Mouse (Mus musculus): ENCODE results near the gene Rhoc. TPM values are rescaled to one million over a fixed set of nuclear protein-coding genes. Genes with fewer than 3 reads are reported as not detected.

The Rhoc gene
- polyA plus RNA-seq, 1 experiment from 2014 or later = 145 TPM

DNA sequence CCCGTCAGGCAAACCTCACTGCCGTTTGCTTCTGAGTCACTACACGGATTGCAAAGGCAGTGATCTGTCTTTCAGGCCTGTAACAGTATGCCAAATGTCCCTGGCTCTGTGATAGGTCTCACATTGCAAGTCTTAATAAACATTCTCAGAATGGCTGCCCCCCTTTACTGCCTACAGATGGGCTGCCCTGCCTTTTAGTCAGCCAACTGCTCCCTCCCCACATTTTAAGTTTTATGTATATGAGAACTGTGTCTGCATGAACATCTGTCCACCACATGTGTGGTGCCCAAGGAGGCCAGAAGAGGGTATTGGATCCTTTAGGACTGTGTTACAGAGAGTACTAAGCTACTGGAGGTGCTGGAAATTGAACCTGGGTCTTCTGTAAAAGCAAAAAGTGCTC, 17.3 kb upstream of the Rhoc start:
- 39% methylated on average over 3 of the region's 3 CpGs for WGBS
- peak overlapping the region; percentile 44 for H3K27ac ChIP-seq
- peaks cover 56% of the 10 kb centered on the region for H3K4me1 ChIP-seq
- DNase-seq (ENCODE audit: low spot score) = peak; percentile 65
- no peaks in the 10 kb centered on the region for H3K36me3 ChIP-seq
- peaks cover 12% of the 10 kb centered on the region for H3K27me3 ChIP-seq (ENCODE audit: low read depth, poor library complexity, severe bottlenecking)
- no peak overlapping the region for H3K4me3 ChIP-seq
- H3K9me3 ChIP-seq (replicated peaks) = no peaks in the 10 kb centered on the region

DNA sequence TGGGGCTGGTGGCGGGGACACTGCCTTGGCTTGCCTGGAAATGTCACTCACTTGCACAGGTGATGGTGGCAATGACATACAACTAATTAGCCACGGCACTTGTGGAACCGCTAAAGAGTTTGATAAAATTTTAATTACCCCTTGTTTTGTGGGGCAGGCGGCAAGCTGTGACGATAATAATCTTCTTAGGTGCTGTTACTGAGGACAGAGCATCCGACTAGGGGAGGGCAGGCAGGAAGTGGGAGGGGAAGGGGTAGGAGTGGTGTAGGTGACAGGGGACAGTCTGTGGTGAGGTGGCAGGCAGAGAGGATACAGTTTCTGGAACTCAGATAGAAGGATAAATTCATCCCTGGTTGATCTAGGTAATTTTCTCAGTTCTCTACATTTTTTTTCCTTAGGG, 16.7 kb upstream of the Rhoc start:
- H3K27ac ChIP-seq = peak overlapping the region; percentile 44

DNA sequence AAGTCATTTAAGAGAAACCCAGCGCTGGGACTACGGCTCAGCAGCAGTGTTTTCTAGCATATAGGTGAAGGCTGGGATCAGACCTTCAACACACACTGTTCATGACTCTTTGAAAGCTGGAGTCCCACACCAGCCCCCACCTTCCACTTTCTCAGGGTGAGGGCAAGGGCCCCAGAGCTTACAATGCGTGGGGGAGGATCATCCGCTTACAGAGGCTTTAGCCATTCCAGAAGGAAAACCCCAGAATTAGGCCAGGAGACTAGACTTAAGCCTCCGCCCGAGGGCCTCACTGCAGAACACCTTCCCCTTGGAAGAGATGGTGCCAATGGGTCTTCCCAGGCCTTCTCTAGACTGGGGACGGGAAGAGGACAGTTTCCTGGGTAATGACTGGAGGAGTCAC, 14.9 kb upstream of the Rhoc start:
- peaks cover 36% of the 10 kb centered on the region for H3K27me3 ChIP-seq (ENCODE audit: low read depth, poor library complexity, severe bottlenecking)
- 80% methylated on average over 7 of the region's 7 CpGs for WGBS
- no peaks in the 10 kb centered on the region for H3K36me3 ChIP-seq
- H3K4me3 ChIP-seq = no peak overlapping the region
- H3K27ac ChIP-seq = peak overlapping the region; percentile 73; the same call in 1 of the 2 replicates
- H3K9me3 ChIP-seq (replicated peaks) = no peaks in the 10 kb centered on the region
- DNase-seq (ENCODE audit: low spot score) = peak; percentile 17
- peaks cover 71% of the 10 kb centered on the region for H3K4me1 ChIP-seq

More for the DNA sequence above, 16.7 kb upstream of the Rhoc start:
- Histone ChIP-seq H3K9me3 (replicated peaks) (no peaks in the 10 kb centered on the region), H3K4me1 (peaks cover 62% of the 10 kb centered on the region), H3K27me3 (ENCODE audit: low read depth, poor library complexity, severe bottlenecking) (peaks cover 17% of the 10 kb centered on the region), H3K4me3 (no peak overlapping the region), H3K36me3 (no peaks in the 10 kb centered on the region)
- 34% methylated on average over 6 of the region's 6 CpGs for WGBS
- no peak for DNase-seq (ENCODE audit: low spot score)

DNA sequence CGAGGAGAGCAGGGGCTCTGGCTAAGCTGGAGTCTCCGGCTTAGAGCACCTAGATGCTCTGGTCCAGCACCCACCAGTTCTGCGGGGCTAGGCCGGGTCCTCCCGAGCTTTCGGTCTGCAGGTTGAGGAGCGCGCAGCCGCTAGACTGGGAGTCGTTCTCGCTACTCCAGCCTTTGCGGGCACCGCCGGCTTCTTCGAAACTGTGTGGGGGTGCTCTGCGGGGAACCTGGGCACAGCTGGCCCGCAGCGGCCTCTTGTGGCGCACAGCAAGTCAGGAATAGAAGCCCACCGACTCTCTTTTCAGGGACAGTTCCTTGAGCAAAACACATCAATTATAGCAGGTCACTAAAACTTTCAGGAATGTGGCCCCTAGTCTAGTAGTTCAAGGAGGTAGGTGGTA, 10.8 kb upstream of the Rhoc start:
- DNase-seq (ENCODE audit: low spot score) = peak; percentile 79
- peaks cover 54% of the 10 kb centered on the region for H3K4me1 ChIP-seq
- WGBS = under 1% methylated on average over 20 of the region's 20 CpGs
- H3K27me3 ChIP-seq (ENCODE audit: low read depth, poor library complexity, severe bottlenecking) = peaks cover 75% of the 10 kb centered on the region
- peak overlapping the region; percentile 53 for H3K4me3 ChIP-seq
- peak overlapping the region; percentile 65 for H3K27ac ChIP-seq
- no peaks in the 10 kb centered on the region for H3K9me3 ChIP-seq (replicated peaks)
- H3K36me3 ChIP-seq = no peaks in the 10 kb centered on the region

DNA sequence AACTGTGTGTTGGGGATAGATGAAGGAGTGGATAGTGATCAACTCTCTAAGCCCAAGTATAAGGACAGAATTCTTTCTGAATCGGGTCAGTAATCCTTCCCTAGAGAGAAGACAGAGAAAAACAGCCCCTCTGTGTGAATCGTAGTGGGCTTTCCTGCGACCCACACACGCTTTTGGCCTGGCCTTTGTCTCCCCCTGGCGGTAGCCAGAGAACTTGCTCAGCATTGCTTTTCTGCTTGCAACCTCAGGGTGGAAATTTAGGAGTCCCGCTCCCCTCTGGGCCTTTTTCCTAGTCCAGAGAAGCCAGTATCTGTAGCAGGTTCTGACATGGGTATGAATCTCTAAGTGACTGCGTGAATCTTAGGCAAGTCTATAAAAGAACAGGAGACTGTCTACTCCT, 8.2 kb upstream of the Rhoc start:
- peak; percentile 87 for DNase-seq (ENCODE audit: low spot score)
- 1% methylated on average over 7 of the region's 7 CpGs for WGBS
- Histone ChIP-seq H3K9me3 (replicated peaks) (no peaks in the 10 kb centered on the region), H3K27me3 (ENCODE audit: low read depth, poor library complexity, severe bottlenecking) (peaks cover 95% of the 10 kb centered on the region), H3K4me1 (peaks cover 52% of the 10 kb centered on the region), H3K36me3 (no peaks in the 10 kb centered on the region), H3K4me3 (no peak overlapping the region), H3K27ac (no peak overlapping the region)

DNA sequence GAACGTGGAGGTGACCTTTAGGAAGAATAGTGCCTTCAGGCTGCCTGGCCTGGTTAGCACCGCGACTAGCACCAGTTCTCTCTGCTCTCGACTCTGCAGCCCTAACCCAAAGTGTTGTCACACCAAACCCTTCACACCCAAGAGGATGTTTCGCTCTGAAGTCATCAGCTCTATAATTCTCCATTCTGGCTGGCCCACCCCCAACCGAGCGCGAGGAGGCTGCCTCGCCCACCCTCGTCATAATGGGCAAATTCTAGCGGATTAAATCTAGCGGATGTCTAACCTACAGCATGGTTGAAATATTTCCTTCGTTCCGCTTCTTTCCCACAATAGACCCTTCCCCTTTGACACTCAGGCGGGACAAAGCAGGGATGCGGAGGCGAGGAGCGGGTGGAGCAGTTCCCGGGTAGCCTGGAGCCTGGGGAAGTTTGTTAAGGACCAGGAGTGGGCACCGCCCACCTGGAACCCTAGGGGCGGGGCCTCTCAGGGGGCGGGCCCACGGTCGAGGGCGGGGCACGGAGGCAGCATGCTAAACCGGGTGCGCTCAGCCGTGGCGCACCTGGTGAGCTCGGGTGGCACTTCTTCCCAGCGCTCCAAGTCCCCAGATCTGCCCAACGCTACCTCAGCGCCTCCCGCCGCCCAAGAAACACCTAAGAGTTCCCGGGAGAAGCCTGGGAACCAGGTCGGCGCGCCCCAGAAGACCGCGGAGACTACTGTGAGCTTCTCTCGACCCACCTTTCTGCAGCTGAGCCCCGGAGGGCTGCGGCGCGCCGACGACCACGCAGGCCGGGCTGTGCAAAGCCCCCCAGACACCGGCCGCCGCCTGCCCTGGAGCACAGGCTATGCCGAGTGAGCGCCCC, 7.4 kb upstream of the Rhoc start, which contains the start of gene Ppm1j:
Gene Ppm1j, plus strand, starts transcription at position 496 of the 860 bp plus-strand sequence.
- H3K27me3 ChIP-seq (ENCODE audit: low read depth, poor library complexity, severe bottlenecking) = peaks cover 99% of the 10 kb centered on the region
- WGBS = 1% methylated on average over 56 of the region's 56 CpGs

DNA sequence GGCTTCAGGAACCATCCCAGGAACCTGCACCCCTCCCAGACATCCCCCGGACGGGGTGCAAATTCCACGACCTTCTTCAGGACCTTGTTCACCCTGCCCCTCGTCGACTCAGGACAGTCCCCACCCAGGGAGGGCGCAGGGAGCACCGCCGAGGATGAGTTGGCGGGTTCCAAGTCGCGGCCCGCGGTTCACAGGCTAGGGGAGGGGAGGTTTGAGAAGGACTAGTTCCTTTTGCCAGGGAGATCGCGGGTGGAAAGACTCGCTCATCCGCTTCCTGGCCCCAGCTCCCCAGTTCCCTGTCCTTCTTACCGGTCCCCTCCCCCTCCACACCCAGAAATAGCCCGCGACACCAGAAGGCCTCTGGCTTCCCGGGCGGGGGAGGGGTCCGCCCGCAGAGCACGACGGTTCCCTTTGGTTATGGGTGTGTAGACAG, 6.7 kb upstream of the Rhoc start, which contains the start of gene Fam19a3:
Gene Fam19a3, minus strand, starts transcription at position 370 of the 433 bp plus-strand sequence.
- DNase-seq (ENCODE audit: low spot score) = peak; percentile 66
- Histone ChIP-seq H3K27ac (peak within 1 kb of the TSS; percentile 62), H3K36me3 (no peaks in the 10 kb centered on the region), H3K4me1 (peaks cover 45% of the 10 kb centered on the region), H3K4me3 (peak within 1 kb of the TSS; percentile 62), H3K27me3 (ENCODE audit: low read depth, poor library complexity, severe bottlenecking) (peaks cover 97% of the 10 kb centered on the region), H3K9me3 (replicated peaks) (no peaks in the 10 kb centered on the region)
- WGBS = 1% methylated on average over 26 of the region's 26 CpGs

More for the DNA sequence above, 7.4 kb upstream of the Rhoc start, which contains the start of gene Ppm1j:
- no peaks in the 10 kb centered on the region for H3K36me3 ChIP-seq
- peak within 1 kb of the TSS; percentile 62 for H3K4me3 ChIP-seq
- no peaks in the 10 kb centered on the region for H3K9me3 ChIP-seq (replicated peaks)
- peak; percentile 83 for DNase-seq (ENCODE audit: low spot score)
- peaks cover 52% of the 10 kb centered on the region for H3K4me1 ChIP-seq
- peak within 1 kb of the TSS; percentile 62 for H3K27ac ChIP-seq

DNA sequence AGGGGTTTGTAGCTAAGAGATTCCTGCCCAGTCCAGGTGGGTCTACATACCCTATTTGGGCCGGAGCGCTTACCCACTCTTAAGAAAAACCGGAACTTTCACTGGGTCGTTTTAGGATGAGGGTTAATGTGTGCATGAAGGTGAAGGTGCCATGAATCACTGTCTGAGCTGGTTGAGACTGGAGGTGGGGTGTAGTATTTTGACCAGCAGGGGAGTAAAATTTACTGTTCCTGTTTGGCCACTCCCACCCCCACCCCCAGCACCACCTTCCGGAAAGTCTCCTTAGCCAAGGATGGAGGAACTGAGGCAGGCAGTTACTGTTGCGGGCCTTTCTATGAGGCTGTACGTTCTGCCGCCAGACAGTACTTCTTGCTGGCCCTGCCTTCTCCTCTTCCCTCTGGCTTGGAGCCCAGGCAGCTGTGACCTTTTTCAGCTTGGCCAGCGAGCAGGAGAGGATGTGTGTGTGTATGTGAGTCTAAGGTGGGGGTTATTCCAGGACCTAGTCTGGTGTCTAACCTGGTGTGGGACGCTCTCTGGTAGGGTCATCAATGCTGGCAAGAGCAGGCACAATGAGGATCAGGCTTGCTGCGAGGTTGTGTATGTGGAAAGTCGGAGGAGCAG, 6.0 kb upstream of the Rhoc start:
- peak overlapping the region; percentile 62 for H3K4me3 ChIP-seq
- 12% methylated on average over 12 of the region's 12 CpGs for WGBS
- no peaks in the 10 kb centered on the region for H3K36me3 ChIP-seq
- H3K27me3 ChIP-seq (ENCODE audit: low read depth, poor library complexity, severe bottlenecking) = peaks cover 90% of the 10 kb centered on the region
- H3K4me1 ChIP-seq = peaks cover 39% of the 10 kb centered on the region
- no peak overlapping the region for H3K27ac ChIP-seq
- H3K9me3 ChIP-seq (replicated peaks) = no peaks in the 10 kb centered on the region
- no peak for DNase-seq (ENCODE audit: low spot score)

DNA sequence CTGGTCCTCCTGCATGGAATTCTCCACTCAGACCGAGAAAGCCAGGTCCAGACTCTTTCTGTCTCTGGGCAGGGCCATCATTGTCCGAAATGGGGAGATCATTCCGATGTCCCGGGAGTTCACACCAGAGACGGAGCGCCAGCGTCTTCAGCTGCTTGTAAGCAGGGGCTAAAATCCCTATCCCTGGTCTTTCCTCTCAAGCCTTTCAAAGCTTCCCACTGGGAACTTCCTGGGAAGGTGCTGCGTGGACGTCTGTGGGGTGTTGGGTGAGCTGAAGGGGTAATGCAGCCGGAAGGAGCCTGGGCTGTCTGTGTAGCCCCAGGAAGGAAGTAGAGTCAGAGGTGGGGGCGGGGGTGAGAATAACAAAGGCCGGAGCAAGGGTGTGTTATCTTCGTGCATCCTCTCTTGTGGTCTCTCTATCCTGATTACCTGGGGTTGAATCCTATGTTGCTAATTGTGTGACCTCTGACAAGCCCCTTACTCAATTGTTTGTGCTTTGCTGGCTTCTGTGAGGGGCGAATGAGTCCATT, 4.1 kb upstream of the Rhoc start:
- no peaks in the 10 kb centered on the region for H3K9me3 ChIP-seq (replicated peaks)

DNA sequence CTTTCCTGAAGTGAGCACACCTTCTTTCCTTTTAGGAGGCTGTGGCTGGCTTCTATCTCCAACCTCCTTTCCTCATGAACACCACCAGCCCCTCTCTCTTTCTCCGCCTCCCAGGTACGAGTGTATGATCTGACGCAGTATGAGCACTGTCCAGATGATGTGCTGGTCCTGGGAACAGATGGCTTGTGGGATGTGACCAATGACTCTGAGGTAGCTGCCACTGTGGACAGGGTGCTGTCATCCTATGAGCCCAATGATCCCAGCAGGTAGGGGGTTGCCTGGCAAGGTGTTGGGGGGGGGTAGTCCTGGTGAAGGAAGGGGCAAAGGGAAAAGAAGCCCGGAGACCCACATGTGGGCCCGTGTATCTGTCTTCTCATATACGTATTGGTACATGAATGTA, 2.9 kb upstream of the Rhoc start:
- WGBS = 85% methylated on average over 6 of the region's 6 CpGs
- peaks cover 63% of the 10 kb centered on the region for H3K27me3 ChIP-seq (ENCODE audit: low read depth, poor library complexity, severe bottlenecking)

More for the DNA sequence above, 4.1 kb upstream of the Rhoc start:
- H3K27me3 ChIP-seq (ENCODE audit: low read depth, poor library complexity, severe bottlenecking) = peaks cover 75% of the 10 kb centered on the region
- no peak for DNase-seq (ENCODE audit: low spot score)
- H3K27ac ChIP-seq = no peak overlapping the region
- peaks cover 42% of the 10 kb centered on the region for H3K4me1 ChIP-seq
- no peaks in the 10 kb centered on the region for H3K36me3 ChIP-seq
- 29% methylated on average over 14 of the region's 14 CpGs for WGBS
- no peak overlapping the region for H3K4me3 ChIP-seq

DNA sequence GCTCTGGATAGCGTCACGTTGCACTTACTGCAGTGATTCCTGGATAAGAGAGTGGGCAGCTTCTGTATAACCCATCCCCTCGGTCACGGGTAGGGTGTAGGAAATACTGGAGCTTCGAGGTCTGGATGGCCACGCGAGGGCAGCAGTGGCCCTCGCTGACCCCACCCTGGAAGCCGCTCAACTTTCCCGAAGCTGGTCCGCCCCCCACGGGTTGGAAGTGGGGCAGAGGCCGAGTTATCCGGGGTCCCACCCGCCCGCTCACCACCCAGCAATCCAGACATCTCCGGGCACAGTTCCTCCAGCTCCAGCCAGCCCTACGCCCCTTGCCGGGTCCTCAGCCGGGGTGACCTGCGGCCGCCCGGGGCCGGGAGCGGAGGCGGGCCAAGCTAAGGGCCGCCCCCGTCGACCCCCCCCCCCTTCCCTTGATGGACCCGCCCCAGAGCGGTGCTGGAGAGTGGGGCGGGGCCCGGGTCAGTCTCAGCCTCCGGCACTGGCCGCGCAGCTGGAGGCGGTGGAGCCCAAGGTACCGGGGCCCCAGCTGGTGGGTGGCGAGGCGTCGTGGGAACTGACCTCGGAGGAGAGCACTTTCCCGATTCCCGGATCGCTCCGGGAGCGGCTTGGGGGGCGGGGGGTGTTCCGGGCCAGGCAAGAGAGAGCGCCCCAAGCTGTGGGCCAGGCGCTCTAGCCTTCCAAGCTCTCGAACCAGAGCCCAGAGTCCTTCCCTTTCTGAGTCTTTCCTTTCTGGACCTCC, 561 bp downstream of the Rhoc start:
- H3K27ac ChIP-seq = peak overlapping the region; percentile 92
- WGBS = under 1% methylated on average over 52 of the region's 52 CpGs
- peaks cover 29% of the 10 kb centered on the region for H3K27me3 ChIP-seq (ENCODE audit: low read depth, poor library complexity, severe bottlenecking)
- H3K4me3 ChIP-seq = peak overlapping the region; percentile 76
- peak; percentile 89 for DNase-seq (ENCODE audit: low spot score)
- H3K36me3 ChIP-seq = peaks cover 23% of the 10 kb centered on the region
- peaks cover 67% of the 10 kb centered on the region for H3K4me1 ChIP-seq
- no peaks in the 10 kb centered on the region for H3K9me3 ChIP-seq (replicated peaks)

More for the DNA sequence above, 2.9 kb upstream of the Rhoc start:
- no peak for DNase-seq (ENCODE audit: low spot score)
- no peak overlapping the region for H3K27ac ChIP-seq
- H3K4me3 ChIP-seq = no peak overlapping the region
- no peaks in the 10 kb centered on the region for H3K36me3 ChIP-seq
- peaks cover 54% of the 10 kb centered on the region for H3K4me1 ChIP-seq
- H3K9me3 ChIP-seq (replicated peaks) = no peaks in the 10 kb centered on the region

DNA sequence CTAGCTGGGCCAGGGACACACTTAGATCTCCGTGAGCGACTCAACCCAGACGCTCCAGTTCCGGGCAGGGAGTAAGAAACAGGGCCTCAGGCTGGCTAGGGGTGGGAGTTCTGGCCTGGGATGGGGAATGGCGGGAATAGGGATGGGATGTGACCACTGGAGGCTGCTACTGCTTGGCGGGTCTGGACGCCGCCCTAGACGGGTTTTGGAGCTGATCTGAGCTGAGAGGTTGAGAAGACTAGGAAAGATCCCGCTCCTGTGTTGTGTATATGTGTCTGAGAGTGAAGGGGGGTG, 1.1 kb downstream of the Rhoc start:
- 1% methylated on average over 10 of the region's 10 CpGs for WGBS
- peak overlapping the region; percentile 76 for H3K4me3 ChIP-seq
- no peaks in the 10 kb centered on the region for H3K9me3 ChIP-seq (replicated peaks)
- peaks cover 67% of the 10 kb centered on the region for H3K4me1 ChIP-seq
- peaks cover 28% of the 10 kb centered on the region for H3K36me3 ChIP-seq
- DNase-seq (ENCODE audit: low spot score) = no peak
- H3K27ac ChIP-seq = peak overlapping the region; percentile 92
- H3K27me3 ChIP-seq (ENCODE audit: low read depth, poor library complexity, severe bottlenecking) = peaks cover 23% of the 10 kb centered on the region
